Mouse (Mus musculus) gonadal fat pad, adult 2 months (tissue): ENCODE data around the gene Fbxl16. TPM values are rescaled to one million over a fixed set of nuclear protein-coding genes. Genes with fewer than 3 reads are reported as not detected.

ENCODE experiments used
- DNase-seq: peaks from one replicate; pipeline ENCODE4 v3.0.0-alpha.2; 2012; ENCODE audit warnings: low read depth
- polyA plus RNA-seq: library from polyadenylated mRNA; depleted of rRNA; stranded (reverse); fragments of >200 nt; gene quantifications from 2 replicates; pipeline ENCODE4 v1.2.3, GENCODE M21; 2012

Gene Fbxl16
- polyA plus RNA-seq, 1 experiment, result 0.58 TPM

- DNase-seq, result no peak
These were observed 20.1 kb downstream of the Fbxl16 start, which contains the start of gene Jmjd8 for GRCm38 (mm10) chr17:25828712-25829557. TSS of gene Jmjd8 (plus strand) at chr17:25828867.

DNA sequence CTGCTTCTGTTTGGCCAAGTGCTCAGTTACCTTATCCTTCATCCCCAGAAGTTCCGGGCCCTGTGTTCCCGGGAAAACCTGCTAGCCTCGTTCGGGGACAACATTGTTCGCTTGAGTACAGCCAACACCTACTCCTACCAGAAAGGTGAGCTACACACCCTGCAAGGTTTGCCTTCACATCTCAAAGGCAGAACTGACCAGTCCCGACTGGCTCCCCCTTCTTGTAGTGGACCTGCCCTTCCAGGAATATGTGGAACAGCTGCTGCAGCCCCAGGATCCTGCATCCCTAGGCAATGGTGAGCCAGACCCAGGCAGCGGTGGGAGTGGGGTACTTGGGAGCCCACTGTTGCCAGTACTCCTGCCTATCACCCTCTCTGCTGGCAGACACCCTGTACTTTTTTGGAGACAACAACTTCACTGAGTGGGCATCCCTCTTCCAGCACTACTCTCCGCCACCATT is 20.7 kb downstream of the Fbxl16 start:
- no peak for DNase-seq

GRCm38 (mm10) chr17:25830200-25830753 is 21.4 kb downstream of the Fbxl16 start:
- DNase-seq, result no peak

DNA sequence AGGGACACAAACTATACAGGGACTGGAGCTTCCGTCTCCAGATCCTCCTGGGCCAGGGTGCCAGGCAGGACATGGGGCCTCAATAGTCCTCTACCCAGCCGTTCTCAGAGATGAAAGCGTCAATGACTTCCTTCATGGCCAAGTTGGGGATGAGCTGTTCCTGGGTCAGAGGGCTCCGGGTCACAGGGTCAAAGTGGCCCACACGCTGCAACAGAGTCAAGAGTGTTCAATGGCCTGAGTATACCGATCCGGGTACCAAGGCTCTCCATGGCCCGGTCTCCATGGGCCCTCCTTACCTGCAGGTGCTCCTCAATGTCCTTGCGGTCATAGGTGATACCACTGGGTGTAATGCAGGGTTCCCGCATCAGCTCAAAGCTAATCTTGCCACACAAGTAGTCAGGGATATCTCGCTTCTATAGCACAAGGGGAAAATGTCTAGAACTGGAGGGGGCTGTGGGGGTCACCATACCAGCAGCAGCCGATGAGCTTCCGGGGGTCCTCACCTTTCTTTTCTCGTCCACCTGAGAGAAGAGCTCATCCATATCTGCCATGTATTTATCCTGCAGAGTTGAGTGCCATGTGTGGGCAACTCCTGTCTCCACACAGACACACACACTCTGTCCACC is 22.0 kb downstream of the Fbxl16 start:
- DNase-seq, result no peak

DNA sequence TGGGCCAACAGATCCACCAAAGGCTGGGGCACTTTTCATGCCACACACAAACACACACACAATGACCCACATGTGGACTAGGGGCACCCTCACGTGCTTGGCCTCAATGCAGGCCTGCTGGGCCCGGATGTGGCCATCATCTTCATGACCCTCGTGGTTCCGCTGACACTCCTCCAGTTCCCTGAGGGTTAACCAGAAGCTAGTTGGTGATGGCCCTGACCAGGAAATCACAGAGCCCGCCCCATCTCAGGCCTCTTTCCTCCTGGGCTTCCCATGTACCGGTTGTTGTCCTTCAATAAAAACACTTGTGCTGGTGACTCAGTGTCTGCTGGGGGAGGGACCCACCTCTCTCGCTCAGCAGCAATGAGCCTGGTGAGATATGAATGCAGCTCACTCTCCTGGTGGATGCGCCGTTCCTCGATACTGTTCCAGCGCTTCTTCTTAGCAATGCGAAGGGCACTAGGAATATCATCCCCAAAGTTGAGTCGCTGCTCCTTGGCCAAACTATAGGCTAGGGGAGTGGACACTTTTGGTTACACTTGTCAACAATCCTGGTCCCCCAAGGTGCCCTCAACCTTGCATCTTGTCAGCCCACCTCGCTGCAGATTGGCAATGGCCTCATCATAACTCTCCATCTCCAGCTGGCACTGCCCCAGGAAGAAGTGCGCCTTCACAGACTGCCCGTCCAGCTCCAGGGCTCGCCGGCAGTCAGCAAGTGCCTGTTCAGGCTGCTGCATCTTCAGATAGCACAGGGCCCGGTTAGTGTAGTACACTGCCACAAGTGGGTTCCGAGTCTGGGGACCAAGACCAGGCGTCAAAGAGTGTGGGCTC is 22.8 kb downstream of the Fbxl16 start:
- DNase-seq, result no peak

DNA sequence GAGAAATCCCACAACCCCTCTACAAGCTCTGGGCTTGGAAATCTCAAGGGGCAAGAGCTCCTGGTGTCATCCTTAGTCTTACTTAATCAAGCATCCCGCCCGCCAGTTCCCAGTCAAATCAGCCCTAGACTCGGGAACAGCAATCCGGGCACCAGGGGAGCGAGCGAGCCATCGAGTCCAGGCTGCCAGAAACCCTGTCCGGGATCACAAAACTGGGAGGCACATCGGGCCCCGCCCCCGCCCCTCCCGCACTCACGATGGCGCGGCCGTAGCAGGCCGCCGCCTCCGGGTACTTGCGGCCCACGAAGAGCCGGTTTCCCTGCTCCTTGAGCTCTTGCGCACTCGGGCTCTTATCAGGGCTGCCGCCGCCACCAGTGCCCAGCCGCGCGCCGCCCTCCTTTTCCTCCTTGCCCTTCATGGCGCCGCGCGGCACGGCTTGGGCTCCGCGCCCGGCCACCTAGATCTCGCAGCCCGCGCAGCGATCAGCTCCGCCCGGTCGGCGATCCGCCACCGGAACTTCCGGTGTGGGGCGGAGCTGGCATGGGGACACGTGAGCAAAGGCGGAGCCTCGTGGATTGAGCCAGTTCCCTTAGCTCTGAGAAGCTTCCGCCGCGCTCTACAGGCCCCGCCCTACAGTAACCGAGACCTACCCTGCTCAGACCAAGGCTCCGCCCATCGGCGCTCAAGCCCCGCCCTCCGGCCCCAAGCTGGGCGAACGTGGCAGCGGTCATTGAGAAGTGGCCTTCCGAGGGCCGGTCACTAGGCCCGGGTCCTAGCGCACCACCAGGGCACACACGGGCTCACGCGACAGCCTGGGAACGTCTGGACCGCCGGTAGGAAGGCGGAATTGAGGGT is 23.8 kb downstream of the Fbxl16 start:
- DNase-seq, result no peak

- no peak for DNase-seq
These were observed 24.4 kb downstream of the Fbxl16 start, which contains the start of gene Stub1 for GRCm38 (mm10) chr17:25833291-25833663. TSS of gene Stub1 (minus strand) at chr17:25833404.

DNA sequence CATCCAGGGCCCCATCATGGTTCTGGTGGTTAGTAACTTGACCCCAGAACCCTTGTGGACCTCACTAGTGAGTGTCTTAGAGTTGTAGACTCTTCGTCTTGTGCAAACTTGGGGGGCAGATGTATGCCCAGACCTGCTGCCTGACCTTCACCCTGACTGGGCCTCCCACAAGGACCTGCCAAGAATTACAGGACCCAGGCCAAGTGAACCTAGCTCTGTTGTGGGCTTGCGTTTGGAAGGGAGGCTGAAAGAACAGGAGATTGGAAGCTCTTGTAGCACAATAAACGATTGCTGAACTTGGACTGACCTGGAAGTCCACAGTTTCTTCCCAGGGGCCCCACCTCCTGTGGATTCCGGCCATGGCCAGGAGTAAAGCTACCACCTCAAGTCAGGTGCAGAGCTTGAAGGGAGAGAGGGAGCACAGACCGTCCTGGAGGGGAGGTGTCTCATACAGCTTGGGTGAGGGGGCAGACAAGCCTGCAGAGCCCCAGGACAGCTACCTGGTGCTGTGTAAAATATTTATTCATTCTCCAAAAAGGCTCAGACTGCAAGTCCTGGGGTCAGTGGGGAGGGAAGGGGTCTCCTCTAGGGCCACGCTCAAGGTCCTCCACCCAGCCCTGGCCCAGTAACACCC is 25.2 kb downstream of the Fbxl16 start:
- DNase-seq, result no peak

GRCm38 (mm10) chr17:25834595-25835222 is 25.8 kb downstream of the Fbxl16 start:
- no peak for DNase-seq

DNA sequence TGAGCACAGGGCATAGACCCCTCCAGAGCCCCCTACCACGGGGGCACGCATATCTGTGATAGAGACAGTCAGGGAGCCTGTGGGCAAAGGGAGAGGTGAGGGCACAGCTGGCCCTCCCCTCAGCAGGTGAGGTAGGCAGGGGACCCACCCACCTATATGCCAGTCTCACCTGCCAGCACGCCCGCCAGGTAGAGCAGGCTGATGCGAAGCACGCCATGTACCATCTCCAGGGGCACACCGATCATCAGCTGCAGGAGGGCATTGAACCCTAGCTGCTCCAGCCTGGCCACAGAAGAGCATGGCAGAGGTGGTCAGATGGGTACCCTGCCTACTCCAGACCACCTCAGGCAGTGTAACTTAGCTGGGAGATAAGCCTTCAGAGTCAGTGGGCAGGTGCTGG is 26.4 kb downstream of the Fbxl16 start:
- no peak for DNase-seq

GRCm38 (mm10) chr17:25835816-25836215 is 26.9 kb downstream of the Fbxl16 start:
- DNase-seq, result no peak

DNA sequence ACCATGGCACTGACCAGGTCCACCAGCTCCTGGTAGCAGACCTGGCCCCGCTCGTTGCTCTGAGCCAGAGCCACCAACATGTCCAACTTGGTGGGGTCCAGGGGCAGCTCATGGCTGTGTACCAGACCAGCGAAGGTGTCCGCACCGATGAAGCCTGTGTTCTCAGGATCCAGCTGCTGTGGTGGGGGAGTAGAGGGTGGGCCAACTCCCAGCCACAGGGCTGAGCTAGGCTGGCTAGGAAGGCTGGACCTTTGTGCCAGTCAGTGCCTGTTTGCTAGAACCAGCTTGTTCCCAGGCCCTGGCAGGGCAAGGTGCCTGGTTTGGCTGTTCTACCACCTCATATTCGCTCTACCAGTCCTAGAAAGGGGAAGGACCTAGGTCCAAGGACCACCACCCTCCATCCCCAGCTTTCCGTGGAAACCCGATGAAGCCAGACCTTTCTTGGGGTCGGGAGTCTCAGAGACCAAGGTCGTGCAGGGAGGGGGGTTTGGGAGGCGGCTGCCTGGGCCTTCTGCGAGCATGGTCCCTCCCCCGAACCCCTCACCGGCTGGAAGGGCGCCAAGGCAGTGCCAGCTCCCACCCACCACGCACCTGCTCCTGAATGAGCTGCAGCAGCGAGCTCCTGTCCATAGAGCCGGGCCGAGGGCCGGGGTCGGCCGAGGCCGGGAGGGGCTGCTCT is 27.7 kb downstream of the Fbxl16 start:
- no peak for DNase-seq

- no peak for DNase-seq
These were observed 28.2 kb downstream of the Fbxl16 start, which contains the start of gene Rhbdl1 for GRCm38 (mm10) chr17:25837076-25837410. TSS of gene Rhbdl1 (minus strand) at chr17:25837295.

- no peak for DNase-seq
These were observed 28.6 kb downstream of the Fbxl16 start for GRCm38 (mm10) chr17:25837533-25837932.

GRCm38 (mm10) chr17:25838904-25839303 is 30.0 kb downstream of the Fbxl16 start:
- no peak for DNase-seq

DNA sequence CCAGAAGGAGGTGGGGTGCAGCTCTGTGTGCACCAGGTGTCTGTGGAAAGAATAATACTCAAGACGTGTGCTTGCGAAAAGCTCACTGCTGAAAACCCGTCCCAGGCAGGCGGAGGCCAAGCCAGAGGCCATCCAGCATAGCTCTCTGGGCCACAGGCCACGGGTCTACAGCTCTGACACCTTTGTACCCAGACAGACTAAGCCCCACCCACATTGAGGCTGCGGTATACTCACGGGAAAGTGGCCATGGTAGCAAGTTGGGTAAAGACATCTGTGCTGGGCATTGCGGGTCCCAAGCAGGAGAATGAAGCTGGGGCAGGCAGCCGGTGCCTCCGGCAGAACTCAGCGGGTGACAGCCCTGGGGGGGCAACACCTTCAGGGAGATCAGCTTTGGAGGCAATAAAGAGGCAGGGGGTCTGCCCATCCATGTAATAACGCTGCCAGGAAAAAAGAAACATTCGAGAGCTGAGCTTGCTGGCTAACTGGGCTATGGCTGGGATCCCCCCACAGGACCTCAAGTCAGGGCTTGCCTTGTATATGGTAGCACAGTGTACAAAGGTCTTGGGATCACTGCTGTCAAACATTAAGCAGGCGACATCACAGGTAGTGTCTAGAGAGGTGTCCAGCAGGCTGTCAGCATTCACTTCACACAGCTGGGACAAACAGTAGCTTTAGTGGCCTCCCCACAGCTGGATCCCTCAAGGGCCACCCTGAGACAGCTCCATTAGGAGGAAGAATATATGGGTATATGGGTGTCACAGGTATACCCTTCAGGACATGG is 30.8 kb downstream of the Fbxl16 start:
- DNase-seq, result no peak

- no peak for DNase-seq
These were observed 31.6 kb downstream of the Fbxl16 start for GRCm38 (mm10) chr17:25840519-25840918.

DNA sequence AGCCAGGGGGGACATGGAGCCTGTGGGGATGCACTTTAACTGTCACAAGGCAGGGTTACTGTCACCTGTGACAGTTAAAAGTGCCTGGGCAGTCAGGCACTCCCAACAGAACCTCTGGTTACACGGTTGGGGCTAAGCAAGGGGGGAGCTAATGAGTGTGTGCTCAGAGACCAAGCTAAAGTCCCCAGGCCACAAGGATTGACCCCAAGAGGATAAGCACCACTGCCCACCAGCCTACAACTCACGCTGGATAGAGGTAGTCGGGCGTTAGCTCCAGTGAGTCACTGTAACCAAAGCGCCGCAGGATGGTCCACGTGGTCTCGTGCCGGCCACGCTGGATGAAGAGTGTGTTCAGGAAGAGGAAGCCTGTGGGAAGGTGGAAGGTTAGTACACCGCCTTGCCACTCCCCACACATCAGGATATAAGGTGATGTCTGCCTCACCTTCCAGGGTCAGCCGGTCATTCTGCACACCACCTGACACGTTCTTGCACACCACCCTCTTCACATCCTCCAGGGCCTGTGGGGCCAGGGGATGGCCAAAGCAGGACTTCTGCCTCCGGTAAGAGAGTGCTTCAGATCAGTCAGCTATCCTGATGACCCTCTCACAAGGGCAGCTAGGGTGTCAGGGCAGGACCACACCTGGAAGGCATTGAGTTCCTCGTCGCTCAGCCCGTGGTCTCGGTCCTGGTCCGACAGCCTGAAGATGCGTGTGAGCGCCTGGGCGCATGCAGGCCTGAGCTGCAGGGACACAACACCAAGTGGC is 32.4 kb downstream of the Fbxl16 start, which contains the start of gene Gm20683:
Gene Gm20683 (minus strand): TSS at position 647 of the 764 bp plus-strand sequence.
- no peak for DNase-seq
